Mouse (Mus musculus) fat pad, adult 2 months (tissue): ENCODE results near the gene Eaf1.
"Not testable (repeated sequence)": the region's sequence is repeated elsewhere in the genome, so short reads cannot be mapped to it uniquely, and the experiment has no call there.

Experiments used
- DNase-seq: peaks from one replicate; pipeline ENCODE4 v3.0.0-alpha.2; 2011; ENCODE audit warnings: low read depth, low spot score; ENCODE audit errors: extremely low read depth

Eaf1 gene

GRCm38 (mm10) chr14:31494349-31494974 lies at the start of gene Eaf1:
TSS of gene Eaf1 (plus strand) at chr14:31494399.
- no peak for DNase-seq

GRCm38 (mm10) chr14:31448994-31449393 lies 45.2 kb upstream of the Eaf1 start:
- no peak for DNase-seq

GRCm38 (mm10) chr14:31453946-31454345 lies 40.3 kb upstream of the Eaf1 start:
- DNase-seq, result not testable (repeated sequence)

GRCm38 (mm10) chr14:31454849-31455566 lies 39.2 kb upstream of the Eaf1 start:
- no peak for DNase-seq

- DNase-seq, result no peak
These were observed 38.0 kb upstream of the Eaf1 start for GRCm38 (mm10) chr14:31456064-31456721.

GRCm38 (mm10) chr14:31458006-31458405 lies 36.2 kb upstream of the Eaf1 start:
- DNase-seq, result peak; percentile 34

- DNase-seq, result not testable (repeated sequence)
These were observed 32.0 kb upstream of the Eaf1 start for GRCm38 (mm10) chr14:31462226-31462625.

GRCm38 (mm10) chr14:31462886-31463285 lies 31.3 kb upstream of the Eaf1 start:
- no peak for DNase-seq

- DNase-seq, result no peak
These were observed 30.0 kb upstream of the Eaf1 start for GRCm38 (mm10) chr14:31464176-31464575.

GRCm38 (mm10) chr14:31469711-31470110 lies 24.5 kb upstream of the Eaf1 start:
- no peak for DNase-seq

- DNase-seq, result no peak
These were observed 21.6 kb upstream of the Eaf1 start for GRCm38 (mm10) chr14:31472451-31473061.

GRCm38 (mm10) chr14:31473297-31473696 lies 20.9 kb upstream of the Eaf1 start:
- DNase-seq, result no peak

- DNase-seq, result no peak
These were observed 11.8 kb upstream of the Eaf1 start for GRCm38 (mm10) chr14:31482417-31482816.

- no peak for DNase-seq
These were observed 7.7 kb upstream of the Eaf1 start for GRCm38 (mm10) chr14:31486465-31486864.

GRCm38 (mm10) chr14:31488055-31488454 lies 6.1 kb upstream of the Eaf1 start:
- DNase-seq, result no peak

GRCm38 (mm10) chr14:31493901-31494300 lies 298 bp upstream of the Eaf1 start:
- no peak for DNase-seq

GRCm38 (mm10) chr14:31494975-31495455 lies 816 bp downstream of the Eaf1 start, which contains the start of gene Mettl6:
TSS of gene Mettl6 (minus strand) at chr14:31495040.
- no peak for DNase-seq

- DNase-seq, result no peak
These were observed 1.3 kb downstream of the Eaf1 start for GRCm38 (mm10) chr14:31495538-31495937.

GRCm38 (mm10) chr14:31496241-31496646 lies 2.0 kb downstream of the Eaf1 start:
- no peak for DNase-seq

- no peak for DNase-seq
These were observed 5.3 kb downstream of the Eaf1 start for GRCm38 (mm10) chr14:31499526-31499925.

- DNase-seq, result no peak
These were observed 9.2 kb downstream of the Eaf1 start for GRCm38 (mm10) chr14:31503406-31503805.
